Mouse (Mus musculus): ENCODE measurements around the gene Tprn. TPM values are rescaled to one million over a fixed set of nuclear protein-coding genes. Genes with fewer than 3 reads are reported as not detected.

The Tprn gene
- polyA plus RNA-seq, 1 experiment, result 24.4 TPM

DNA sequence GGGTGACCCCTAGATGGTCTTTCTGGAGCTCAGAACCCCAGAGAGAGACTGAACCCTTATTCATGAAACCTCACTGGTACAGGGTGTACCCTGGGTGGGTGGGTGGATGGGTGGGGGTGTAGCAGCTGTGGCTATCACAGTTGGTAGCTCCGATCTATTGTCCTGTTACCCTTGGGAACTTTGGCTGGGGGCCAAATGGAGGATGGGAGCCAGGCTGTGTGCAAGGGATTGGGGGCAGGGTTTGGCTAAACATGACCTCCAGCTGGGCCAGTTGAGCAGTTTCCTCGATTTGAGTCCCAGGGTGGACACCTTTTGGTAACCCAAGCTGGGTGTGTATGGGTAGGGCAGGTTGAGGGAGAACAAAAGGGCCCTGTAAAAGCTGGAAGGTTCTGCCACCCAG, 4.3 kb downstream of the Tprn start:
- whole genome bisulfite sequencing, result 80% methylated on average over 2 of the region's 2 CpGs
- Histone ChIP-seq H3K27me3 (ENCODE audit: control insufficient read depth, insufficient read depth, low read length) (no peaks in the 10 kb centered on the region), H3K36me3 (ENCODE audit: control insufficient read depth, insufficient read depth, low read length) (peaks cover 12% of the 10 kb centered on the region), H3K4me1 (replicated peaks; ENCODE audit: control insufficient read depth, insufficient read depth, low read length) (peaks cover 30% of the 10 kb centered on the region), H3K4me3 (ENCODE audit: control insufficient read depth, insufficient read depth, low read length) (no peak overlapping the region), H3K27ac (ENCODE audit: control insufficient read depth, insufficient read depth, low read length) (no peak overlapping the region)
- no peak for DNase-seq
- TF ChIP-seq POLR2A (IDR thresholded peaks at IDR 0.05; ENCODE audit: control insufficient read depth, extremely low read depth, insufficient read depth, low read length, poor library complexity) (no peak), CTCF (IDR thresholded peaks at IDR 0.05; ENCODE audit: borderline replicate concordance, control insufficient read depth, extremely low read depth, insufficient read depth, low read length, poor library complexity) (no peak)

DNA sequence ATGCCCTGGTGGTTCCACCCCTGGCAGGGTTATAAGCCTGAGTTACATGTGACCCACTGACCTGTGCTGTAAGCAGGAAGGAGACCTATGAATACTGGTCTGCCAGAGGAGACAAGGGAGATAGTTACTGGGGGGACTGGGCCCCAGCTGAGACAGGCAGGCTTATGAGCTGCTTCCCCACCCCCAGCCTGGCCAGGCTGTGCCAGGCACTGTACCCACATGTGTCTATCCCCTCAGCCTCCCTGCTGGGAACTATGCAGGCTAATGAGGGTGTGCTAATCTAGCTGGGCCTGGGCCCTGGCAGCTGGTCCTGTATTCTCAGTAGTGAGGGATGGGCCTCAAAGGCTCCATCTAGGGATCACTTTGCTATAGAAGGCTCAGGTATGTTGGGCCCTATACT, 4.8 kb downstream of the Tprn start:
- H3K27me3 ChIP-seq (ENCODE audit: control insufficient read depth, insufficient read depth, low read length), result no peaks in the 10 kb centered on the region
- H3K4me1 ChIP-seq (replicated peaks; ENCODE audit: control insufficient read depth, insufficient read depth, low read length), result peaks cover 31% of the 10 kb centered on the region
- DNase-seq, result no peak
- H3K36me3 ChIP-seq (ENCODE audit: control insufficient read depth, insufficient read depth, low read length), result peaks cover 12% of the 10 kb centered on the region
- TF ChIP-seq POLR2A (IDR thresholded peaks at IDR 0.05; ENCODE audit: control insufficient read depth, extremely low read depth, insufficient read depth, low read length, poor library complexity) (no peak), CTCF (IDR thresholded peaks at IDR 0.05; ENCODE audit: borderline replicate concordance, control insufficient read depth, extremely low read depth, insufficient read depth, low read length, poor library complexity) (no peak)
- no peak overlapping the region for H3K4me3 ChIP-seq (ENCODE audit: control insufficient read depth, insufficient read depth, low read length)
- no peak overlapping the region for H3K27ac ChIP-seq (ENCODE audit: control insufficient read depth, insufficient read depth, low read length)

- TF ChIP-seq CTCF (IDR thresholded peaks at IDR 0.05; ENCODE audit: borderline replicate concordance, control insufficient read depth, extremely low read depth, insufficient read depth, low read length, poor library complexity), result no peak
- no peak for TF ChIP-seq POLR2A (IDR thresholded peaks at IDR 0.05; ENCODE audit: control insufficient read depth, extremely low read depth, insufficient read depth, low read length, poor library complexity)
- Histone ChIP-seq H3K4me1 (replicated peaks; ENCODE audit: control insufficient read depth, insufficient read depth, low read length) (peaks cover 33% of the 10 kb centered on the region), H3K4me3 (ENCODE audit: control insufficient read depth, insufficient read depth, low read length) (no peak overlapping the region), H3K36me3 (ENCODE audit: control insufficient read depth, insufficient read depth, low read length) (peaks cover 12% of the 10 kb centered on the region), H3K27me3 (ENCODE audit: control insufficient read depth, insufficient read depth, low read length) (no peaks in the 10 kb centered on the region), H3K27ac (ENCODE audit: control insufficient read depth, insufficient read depth, low read length) (no peak overlapping the region)
- no peak for DNase-seq
- WGBS, result 92% methylated on average over 4 of the region's 4 CpGs
Observed at GRCm38 (mm10) chr2:25267746-25268309, 5.4 kb downstream of the Tprn start.

DNA sequence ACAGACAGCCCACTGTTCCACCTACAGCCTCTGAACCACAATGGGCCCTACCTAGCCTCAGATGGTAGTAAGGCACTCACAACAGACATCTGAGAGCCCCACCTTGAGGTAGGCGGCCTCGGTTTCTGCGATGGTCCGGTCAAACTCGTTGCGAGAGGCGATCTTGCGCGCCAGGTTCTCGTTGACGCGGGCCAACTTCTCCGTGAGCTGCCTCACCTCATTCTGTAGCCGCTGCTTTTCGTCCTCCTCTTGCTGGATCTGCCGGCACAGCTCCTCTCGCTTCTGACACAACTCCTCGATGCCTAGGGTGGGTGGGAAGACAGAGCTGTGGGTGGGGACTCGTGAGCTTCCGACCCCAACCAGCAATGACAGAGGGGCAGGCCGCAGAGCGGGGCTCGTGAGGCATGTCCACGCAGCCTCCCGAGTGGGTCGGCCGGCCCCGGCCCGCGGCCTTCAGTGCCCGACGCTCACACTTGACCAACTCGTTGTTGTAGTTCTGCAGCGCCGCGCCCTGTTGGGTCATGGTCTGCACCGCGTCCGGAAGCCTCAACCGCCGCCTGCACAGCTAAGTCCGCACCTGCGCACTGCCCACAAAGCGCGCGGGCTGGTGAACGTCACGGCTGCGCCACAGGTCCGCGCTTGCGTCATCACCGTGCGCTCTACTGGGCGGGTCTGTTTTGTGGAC, 9.6 kb downstream of the Tprn start, which contains the start of the genes Ssna1 and Anapc2:
TSS of gene Ssna1 (minus strand) at position 612 of the 685 bp plus-strand sequence.
TSS of gene Anapc2 (plus strand) at position 652 of the 685 bp plus-strand sequence.
- H3K4me1 ChIP-seq (replicated peaks; ENCODE audit: control insufficient read depth, insufficient read depth, low read length), result peaks cover 17% of the 10 kb centered on the region

DNA sequence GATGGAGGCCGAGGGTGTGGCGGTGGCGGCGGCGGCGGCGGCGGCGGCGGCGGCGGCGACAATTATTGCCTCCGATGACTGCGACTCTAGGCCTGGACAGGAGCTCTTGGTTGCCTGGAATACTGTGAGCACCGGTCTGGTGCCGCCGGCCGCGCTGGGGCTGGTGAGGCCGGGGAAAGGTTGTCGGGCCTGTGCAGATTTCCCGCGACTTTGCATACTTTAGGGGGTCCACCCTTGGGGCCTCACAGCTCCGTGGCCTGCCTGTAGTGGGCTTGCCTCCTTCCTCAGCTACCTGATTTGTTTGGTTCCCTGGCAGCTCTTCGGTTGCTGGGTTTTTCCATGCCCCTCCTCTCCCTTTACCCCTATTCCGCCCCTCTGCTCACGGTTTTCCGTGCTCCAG, 10.1 kb downstream of the Tprn start:
- no peaks in the 10 kb centered on the region for H3K27me3 ChIP-seq (ENCODE audit: control insufficient read depth, insufficient read depth, low read length)
- no peak for DNase-seq
- H3K4me1 ChIP-seq (replicated peaks; ENCODE audit: control insufficient read depth, insufficient read depth, low read length), result peaks cover 17% of the 10 kb centered on the region
- no peak overlapping the region for H3K27ac ChIP-seq (ENCODE audit: control insufficient read depth, insufficient read depth, low read length)
- peak overlapping the region; percentile 87 for H3K4me3 ChIP-seq (ENCODE audit: control insufficient read depth, insufficient read depth, low read length)
- TF ChIP-seq CTCF (IDR thresholded peaks at IDR 0.05; ENCODE audit: borderline replicate concordance, control insufficient read depth, extremely low read depth, insufficient read depth, low read length, poor library complexity) (no peak), POLR2A (IDR thresholded peaks at IDR 0.05; ENCODE audit: control insufficient read depth, extremely low read depth, insufficient read depth, low read length, poor library complexity) (no peak)
- H3K36me3 ChIP-seq (ENCODE audit: control insufficient read depth, insufficient read depth, low read length), result peaks cover 35% of the 10 kb centered on the region
- WGBS, result under 1% methylated on average over 29 of the region's 29 CpGs

More for the DNA sequence above, 9.6 kb downstream of the Tprn start, which contains the start of the genes Ssna1 and Anapc2:
- H3K36me3 ChIP-seq (ENCODE audit: control insufficient read depth, insufficient read depth, low read length), result peaks cover 32% of the 10 kb centered on the region
- WGBS, result under 1% methylated on average over 55 of the region's 55 CpGs
- H3K4me3 ChIP-seq (ENCODE audit: control insufficient read depth, insufficient read depth, low read length), result peak within 1 kb of the TSS; percentile 87
- peak; percentile 81 for TF ChIP-seq POLR2A (IDR thresholded peaks at IDR 0.05; ENCODE audit: control insufficient read depth, extremely low read depth, insufficient read depth, low read length, poor library complexity)
- TF ChIP-seq CTCF (IDR thresholded peaks at IDR 0.05; ENCODE audit: borderline replicate concordance, control insufficient read depth, extremely low read depth, insufficient read depth, low read length, poor library complexity), result peak; percentile 15; the same call in 1 of the 2 replicates
- DNase-seq, result peak; percentile 97
- H3K27me3 ChIP-seq (ENCODE audit: control insufficient read depth, insufficient read depth, low read length), result no peaks in the 10 kb centered on the region
- H3K27ac ChIP-seq (ENCODE audit: control insufficient read depth, insufficient read depth, low read length), result peak within 1 kb of the TSS; percentile 61

GRCm38 (mm10) chr2:25273010-25273409, 10.6 kb downstream of the Tprn start:
- H3K27ac ChIP-seq (ENCODE audit: control insufficient read depth, insufficient read depth, low read length), result no peak overlapping the region
- peaks cover 17% of the 10 kb centered on the region for H3K4me1 ChIP-seq (replicated peaks; ENCODE audit: control insufficient read depth, insufficient read depth, low read length)
- TF ChIP-seq CTCF (IDR thresholded peaks at IDR 0.05; ENCODE audit: borderline replicate concordance, control insufficient read depth, extremely low read depth, insufficient read depth, low read length, poor library complexity) (no peak), POLR2A (IDR thresholded peaks at IDR 0.05; ENCODE audit: control insufficient read depth, extremely low read depth, insufficient read depth, low read length, poor library complexity) (no peak)
- no peak for DNase-seq
- no peaks in the 10 kb centered on the region for H3K27me3 ChIP-seq (ENCODE audit: control insufficient read depth, insufficient read depth, low read length)
- H3K36me3 ChIP-seq (ENCODE audit: control insufficient read depth, insufficient read depth, low read length), result peaks cover 40% of the 10 kb centered on the region
- H3K4me3 ChIP-seq (ENCODE audit: control insufficient read depth, insufficient read depth, low read length), result peak overlapping the region; percentile 87
- whole genome bisulfite sequencing, result 39% methylated on average over 16 of the region's 16 CpGs
